Mouse (Mus musculus): ENCODE data around the gene Gm37240. TPM values are rescaled to one million over a fixed set of nuclear protein-coding genes. Genes with fewer than 3 reads are reported as not detected.

Gene Gm37240
- total RNA-seq, 2 experiments from 2014 or later = 1.4 to 2.4 TPM

DNA sequence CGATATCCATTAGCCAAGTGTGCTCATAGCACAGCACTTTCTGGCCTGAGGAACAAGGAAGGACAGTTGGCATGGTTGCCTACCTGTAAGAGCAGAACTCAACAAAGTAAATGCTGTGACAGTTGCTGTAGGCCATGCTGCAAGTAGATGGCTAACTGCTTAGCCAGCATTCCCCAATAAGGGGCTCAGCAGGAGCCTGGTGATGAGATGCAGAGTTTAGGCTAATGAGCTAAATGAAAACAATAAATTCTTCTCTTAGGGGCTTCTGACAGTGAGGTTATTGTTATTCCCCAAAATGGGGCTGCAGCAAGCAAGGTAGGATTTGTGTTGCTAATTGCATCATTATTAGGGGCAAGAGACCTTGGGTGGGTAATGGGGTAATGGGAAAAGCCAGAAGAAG, 283.5 kb downstream of the Gm37240 start:
- Histone ChIP-seq H3K27ac (no peak overlapping the region), H3K4me3 (no peak overlapping the region)
- TF ChIP-seq CTCF (conservative IDR thresholded peaks at IDR 0.05) = no peak
- DNase-seq (ENCODE audit: low spot score in 2 of 2) = no peak

DNA sequence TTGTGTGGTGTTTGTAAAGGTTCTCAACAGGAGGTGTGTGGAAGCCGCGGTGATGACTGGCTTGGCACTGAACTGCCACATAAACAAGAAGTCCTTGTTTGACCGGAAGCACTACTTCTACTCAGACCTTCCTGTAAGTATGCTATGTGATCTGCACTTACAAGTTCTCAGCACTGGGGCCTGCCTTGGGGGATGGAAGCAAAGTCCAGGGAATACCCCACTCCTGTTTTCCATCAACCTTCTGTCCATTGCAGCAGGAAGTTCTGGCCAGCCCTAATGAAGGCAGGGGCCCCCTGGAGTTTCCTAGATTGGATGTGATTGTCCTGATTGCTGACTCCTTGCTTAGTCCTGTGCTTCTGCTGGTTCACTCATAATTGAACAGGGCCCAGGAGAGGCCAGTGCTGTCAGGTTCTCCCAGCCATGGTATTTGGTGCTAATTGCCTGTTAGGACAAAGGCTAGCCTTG, 285.4 kb downstream of the Gm37240 start:
- H3K27ac ChIP-seq = peak overlapping the region; percentile 48; the same call in 1 of the 2 replicates
- no peak for TF ChIP-seq CTCF (conservative IDR thresholded peaks at IDR 0.05)
- H3K4me3 ChIP-seq = no peak overlapping the region
- no peak for DNase-seq (ENCODE audit: low spot score in 2 of 2)

DNA sequence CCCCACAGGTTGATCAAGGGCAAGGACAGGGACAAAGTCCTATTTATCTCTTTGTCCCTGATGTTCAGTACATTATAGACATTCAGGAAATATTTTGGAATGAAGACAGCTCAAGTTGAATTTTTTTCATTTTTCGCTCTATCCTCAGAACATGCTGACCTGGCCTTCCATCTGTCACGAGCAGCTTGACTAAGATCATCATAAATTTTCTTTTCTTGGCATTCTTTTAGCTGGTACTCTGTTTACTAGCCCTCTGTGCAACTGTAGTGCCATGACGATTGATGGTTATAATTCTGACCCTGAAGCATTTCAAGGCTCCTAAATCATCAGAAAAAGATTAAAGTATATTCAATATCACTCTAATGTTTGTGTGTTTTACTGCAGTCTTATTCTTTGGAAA, 287.8 kb downstream of the Gm37240 start:
- DNase-seq (ENCODE audit: low spot score in 2 of 2) = no peak
- H3K27ac ChIP-seq = peak overlapping the region; percentile 53; the same call in 1 of the 2 replicates
- H3K4me3 ChIP-seq = no peak overlapping the region
- no peak for TF ChIP-seq CTCF (conservative IDR thresholded peaks at IDR 0.05)

DNA sequence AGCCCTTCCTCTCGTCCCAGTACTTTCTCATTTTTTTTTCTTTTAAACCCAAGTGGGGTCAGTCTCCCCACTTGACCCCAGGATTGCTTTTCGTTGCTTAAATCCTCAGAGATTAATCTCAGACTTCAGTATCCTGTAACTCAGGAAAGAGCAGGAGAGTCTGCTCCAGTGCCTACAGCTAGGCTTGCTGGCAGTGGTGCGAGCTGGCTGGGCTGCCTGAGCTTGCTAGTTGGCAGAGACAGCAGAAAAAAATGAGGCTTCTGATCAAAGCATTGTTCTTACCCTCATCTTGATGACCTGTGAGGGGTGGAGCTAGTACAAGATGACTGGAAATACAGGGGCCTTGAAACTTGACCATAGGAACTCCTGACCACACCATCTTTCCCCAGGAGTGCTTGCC, 292.9 kb downstream of the Gm37240 start:
- Histone ChIP-seq H3K4me3 (no peak overlapping the region), H3K27ac (peak overlapping the region; percentile 56; the same call in 1 of the 2 replicates)
- TF ChIP-seq CTCF (conservative IDR thresholded peaks at IDR 0.05) = no peak

DNA sequence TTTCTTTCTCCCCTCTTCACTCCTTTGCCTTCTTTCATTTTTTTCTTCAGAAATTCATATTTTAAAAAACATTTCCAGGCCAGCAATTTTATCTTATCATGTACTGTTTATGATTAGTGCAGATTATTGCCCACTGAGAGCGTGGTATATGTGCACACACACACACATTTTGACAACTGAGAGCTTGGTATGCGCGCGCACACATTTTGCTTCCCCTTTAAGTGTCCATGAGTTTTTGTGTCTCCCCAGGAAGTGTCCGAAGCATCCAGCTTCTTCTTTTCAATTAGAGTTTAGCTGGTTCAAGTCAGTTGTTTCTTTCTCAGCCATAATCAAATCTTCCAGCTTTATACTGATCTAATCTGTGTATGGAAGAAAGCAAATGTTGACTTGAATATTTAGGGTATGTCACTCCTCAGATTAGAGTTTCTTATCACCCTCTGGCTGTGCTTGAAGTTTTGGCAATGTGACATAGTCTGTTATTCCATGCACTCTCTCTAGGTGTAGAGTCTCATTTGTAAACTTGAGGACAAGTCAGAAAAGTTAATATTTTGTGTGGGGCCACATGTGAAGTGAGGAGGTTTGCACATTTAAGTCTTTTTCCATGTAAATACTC, 294.6 kb downstream of the Gm37240 start:
- H3K4me3 ChIP-seq = no peak overlapping the region
- TF ChIP-seq CTCF (conservative IDR thresholded peaks at IDR 0.05) = no peak
- peak overlapping the region; percentile 12 for H3K27ac ChIP-seq
- DNase-seq (ENCODE audit: low spot score in 2 of 2) = no peak

More for the DNA sequence above, 292.9 kb downstream of the Gm37240 start:
- no peak for DNase-seq (ENCODE audit: low spot score in 2 of 2)

- DNase-seq (ENCODE audit: low spot score in 2 of 2) = no peak
- no peak for TF ChIP-seq CTCF (conservative IDR thresholded peaks at IDR 0.05)
- no peak overlapping the region for H3K4me3 ChIP-seq
- H3K27ac ChIP-seq = peak overlapping the region; percentile 12
Measured at GRCm38 (mm10) chr3:85592067-85592466, 295.3 kb downstream of the Gm37240 start.

DNA sequence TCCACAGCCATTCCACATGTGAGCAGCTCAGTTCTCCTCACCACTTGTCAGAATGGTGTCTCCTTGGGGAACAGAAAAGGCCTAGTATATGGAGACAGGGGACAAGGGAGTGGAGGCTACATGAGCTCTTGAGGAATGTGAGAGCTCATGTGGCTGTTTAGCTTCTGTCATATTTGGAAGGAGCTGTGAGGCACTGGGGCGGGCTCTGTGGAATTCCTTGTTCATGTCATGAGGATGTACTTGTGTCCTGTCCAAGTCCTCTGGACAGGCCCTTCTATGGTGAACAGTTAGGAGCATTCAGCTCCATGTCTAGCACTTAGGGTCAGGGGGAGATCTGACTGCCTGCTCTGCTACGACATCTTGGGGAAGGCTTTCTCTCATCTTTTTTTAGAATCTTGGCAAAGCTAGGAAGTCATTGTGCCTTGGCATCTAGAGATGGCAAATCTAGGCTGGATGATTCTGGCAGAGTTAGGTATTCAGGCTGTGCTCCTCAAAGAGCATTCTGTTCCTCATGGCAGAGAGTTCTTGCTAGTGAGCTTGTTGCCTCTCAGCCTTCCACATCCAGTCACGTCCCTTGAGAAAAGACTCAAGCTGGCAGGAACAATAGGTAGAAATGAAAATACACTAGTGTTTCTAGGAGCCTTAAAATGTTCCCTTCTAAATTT, 297.1 kb downstream of the Gm37240 start:
- TF ChIP-seq CTCF (conservative IDR thresholded peaks at IDR 0.05) = no peak
- no peak for DNase-seq (ENCODE audit: low spot score in 2 of 2)
- peak overlapping the region; percentile 47 for H3K27ac ChIP-seq
- H3K4me3 ChIP-seq = no peak overlapping the region

DNA sequence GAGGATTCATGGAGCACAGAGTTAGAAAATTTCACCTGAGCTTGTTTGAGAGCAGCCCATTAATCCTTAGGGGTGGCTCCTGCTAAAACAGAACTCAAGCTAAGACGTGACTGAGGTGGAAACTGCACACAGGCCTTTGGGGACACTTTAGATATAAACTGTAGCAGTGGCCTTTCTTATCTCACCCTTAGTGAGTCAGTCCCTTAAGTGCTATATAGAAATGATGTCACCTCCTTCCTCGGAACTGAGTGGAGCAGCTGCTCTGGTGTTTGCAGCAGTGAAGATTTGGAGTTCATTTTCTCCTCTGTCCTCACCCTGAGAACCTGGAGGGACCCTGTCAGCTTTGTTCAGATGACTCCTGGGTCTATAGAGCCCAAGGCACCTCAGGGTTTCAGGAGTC, 298.6 kb downstream of the Gm37240 start:
- TF ChIP-seq CTCF (conservative IDR thresholded peaks at IDR 0.05) = no peak
- Histone ChIP-seq H3K27ac (no peak overlapping the region), H3K4me3 (no peak overlapping the region)
- DNase-seq (ENCODE audit: low spot score in 2 of 2) = no peak

DNA sequence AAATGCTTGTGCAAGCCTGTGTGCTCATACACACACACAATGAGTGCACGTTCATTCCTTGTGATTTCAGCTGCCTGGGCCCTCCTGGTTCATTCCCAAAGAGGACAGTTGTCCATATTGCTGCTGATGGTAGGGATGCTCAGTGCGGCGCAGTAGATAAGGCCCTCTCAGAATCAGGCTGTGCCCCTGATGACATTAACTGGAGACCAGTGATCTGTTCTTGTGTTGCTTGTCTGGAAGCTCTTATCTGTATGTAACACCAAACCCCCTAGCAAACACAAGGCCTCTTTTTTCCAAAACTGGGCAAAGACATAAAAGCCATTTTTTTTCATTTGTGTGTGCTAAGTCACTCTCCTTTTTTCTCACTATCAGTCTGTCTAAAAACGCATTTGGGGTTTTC, 302.4 kb downstream of the Gm37240 start:
- Histone ChIP-seq H3K27ac (peak overlapping the region; percentile 67; the same call in 1 of the 2 replicates), H3K4me3 (no peak overlapping the region)
- DNase-seq (ENCODE audit: low spot score in 2 of 2) = no peak
- TF ChIP-seq CTCF (conservative IDR thresholded peaks at IDR 0.05) = no peak

DNA sequence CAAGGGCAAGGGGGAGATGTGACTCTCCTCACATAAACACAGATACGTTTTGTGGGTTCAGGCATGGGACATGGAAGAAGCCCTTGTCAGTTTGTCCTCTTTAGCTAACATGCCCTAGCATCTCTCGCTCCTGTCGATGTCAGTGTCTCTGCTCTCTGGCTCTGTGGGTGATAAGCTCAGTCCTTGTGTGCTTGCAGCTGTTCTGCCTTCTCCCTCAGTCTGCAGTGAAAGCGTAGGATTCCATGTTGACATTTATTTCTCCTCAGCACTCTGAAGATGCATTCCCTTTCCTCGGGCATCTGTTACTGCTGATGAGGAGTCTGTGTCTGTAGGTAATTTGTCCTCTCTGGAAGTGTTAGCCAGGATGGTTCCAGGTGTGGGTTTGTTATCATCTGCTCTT, 304.1 kb downstream of the Gm37240 start:
- no peak for TF ChIP-seq CTCF (conservative IDR thresholded peaks at IDR 0.05)
- no peak for DNase-seq (ENCODE audit: low spot score in 2 of 2)
- no peak overlapping the region for H3K4me3 ChIP-seq
- peak overlapping the region; percentile 67 for H3K27ac ChIP-seq

GRCm38 (mm10) chr3:85582726-85583125, 304.6 kb downstream of the Gm37240 start:
- Histone ChIP-seq H3K4me3 (no peak overlapping the region), H3K27ac (peak overlapping the region; percentile 67)
- no peak for DNase-seq (ENCODE audit: low spot score in 2 of 2)
- TF ChIP-seq CTCF (conservative IDR thresholded peaks at IDR 0.05) = no peak

DNA sequence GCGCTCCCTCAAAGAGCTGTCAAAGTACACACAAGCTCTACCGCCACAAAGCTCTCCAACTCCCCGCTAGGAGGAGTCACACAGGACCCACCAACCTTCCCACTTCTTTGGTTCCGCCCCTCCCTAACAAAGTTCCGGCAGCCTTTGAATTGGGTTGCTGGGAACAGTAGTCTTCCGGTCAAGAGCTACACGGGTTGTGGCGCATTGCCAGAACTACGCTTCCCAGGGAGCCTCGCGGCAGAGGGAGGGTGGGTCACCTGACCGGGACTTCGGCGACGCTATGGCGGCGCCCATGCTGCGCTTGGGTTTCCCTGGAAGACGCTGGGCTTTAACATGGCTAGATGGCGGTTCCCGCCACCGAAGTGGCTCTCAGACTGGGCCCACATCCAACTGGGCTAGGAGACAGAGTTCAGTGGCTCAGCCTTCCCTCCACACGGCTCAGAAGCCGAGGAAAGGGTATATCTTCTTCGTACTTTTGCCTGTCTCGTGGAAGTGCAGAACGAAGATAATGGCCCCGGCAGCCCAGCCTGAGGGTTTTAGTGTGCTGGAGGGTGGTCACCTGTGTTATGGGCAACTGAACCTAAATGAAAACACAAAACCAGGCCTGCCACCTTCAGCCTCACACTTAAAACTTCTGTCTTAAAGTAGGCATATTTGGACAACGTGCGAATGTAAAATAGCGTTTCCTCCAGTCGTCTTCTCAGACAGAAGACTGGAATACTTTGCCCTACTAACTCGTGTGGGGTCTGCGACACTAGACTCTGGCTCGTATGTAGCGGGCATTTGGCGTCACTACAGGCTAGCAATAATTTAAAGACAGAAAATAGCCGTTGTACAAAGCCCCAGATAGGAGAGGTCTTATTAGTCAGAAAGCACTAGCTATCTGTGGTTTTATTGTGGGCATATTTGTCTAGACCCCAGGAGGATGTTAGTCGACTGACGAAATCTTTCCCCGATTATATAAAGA, 313.2 kb downstream of the Gm37240 start, which contains the start of gene Gatb:
Gene Gatb, plus strand, starts transcription at position 256 of the 967 bp plus-strand sequence.
- peak; percentile 99 for DNase-seq (ENCODE audit: low spot score in 2 of 2)
- peak; percentile 91 for TF ChIP-seq CTCF (conservative IDR thresholded peaks at IDR 0.05)
- H3K27ac ChIP-seq = peak within 1 kb of the TSS; percentile 94
- H3K4me3 ChIP-seq = peak within 1 kb of the TSS; percentile 96
